Mouse (Mus musculus): Measurements from ENCODE around the gene Sf3b1. TPM values are rescaled to one million over a fixed set of nuclear protein-coding genes. Genes with fewer than 3 reads are reported as not detected.

Sf3b1 gene
- polyA plus RNA-seq, 1 experiment = 5.0 TPM

GRCm38 (mm10) chr1:55053005-55053404 is 25.7 kb upstream of the Sf3b1 start:
- no peaks in the 10 kb centered on the region for H3K27me3 ChIP-seq (replicated peaks)
- H3K9me3 ChIP-seq = peaks cover 3% of the 10 kb centered on the region; the same call in 1 of the 2 replicates
- H3K36me3 ChIP-seq (replicated peaks; ENCODE audit: low read length) = peaks cover 42% of the 10 kb centered on the region
- TF ChIP-seq FLI1 (IDR thresholded peaks at IDR 0.05; ENCODE audit: low read length) (no peak), GATA1 (IDR thresholded peaks at IDR 0.05; ENCODE audit: borderline replicate concordance, low read length) (no peak)
- H3K4me1 ChIP-seq = peaks cover 64% of the 10 kb centered on the region
- peak overlapping the region; percentile 93 for H3K4me3 ChIP-seq (replicated peaks)

GRCm38 (mm10) chr1:55052355-55052953 is 25.2 kb upstream of the Sf3b1 start, which contains the start of gene Coq10b:
TSS of gene Coq10b (plus strand) at chr1:55052770.
- Histone ChIP-seq H3K4me3 (replicated peaks) (peak within 1 kb of the TSS; percentile 93), H3K9me3 (peaks cover 3% of the 10 kb centered on the region; the same call in 1 of the 2 replicates), H3K4me1 (peaks cover 59% of the 10 kb centered on the region), H3K27me3 (replicated peaks) (no peaks in the 10 kb centered on the region), H3K36me3 (replicated peaks; ENCODE audit: low read length) (peaks cover 38% of the 10 kb centered on the region)
- TF ChIP-seq GATA1 (IDR thresholded peaks at IDR 0.05; ENCODE audit: borderline replicate concordance, low read length) (no peak), FLI1 (IDR thresholded peaks at IDR 0.05; ENCODE audit: low read length) (no peak)

- peak overlapping the region; percentile 93 for H3K4me3 ChIP-seq (replicated peaks)
- H3K4me1 ChIP-seq = peaks cover 51% of the 10 kb centered on the region
- H3K9me3 ChIP-seq = peaks cover 3% of the 10 kb centered on the region; the same call in 1 of the 2 replicates
- peaks cover 30% of the 10 kb centered on the region for H3K36me3 ChIP-seq (replicated peaks; ENCODE audit: low read length)
- H3K27me3 ChIP-seq (replicated peaks) = no peaks in the 10 kb centered on the region
- TF ChIP-seq GATA1 (IDR thresholded peaks at IDR 0.05; ENCODE audit: borderline replicate concordance, low read length) = no peak
Measured at GRCm38 (mm10) chr1:55051671-55052070, 24.4 kb upstream of the Sf3b1 start.

GRCm38 (mm10) chr1:55048841-55049587 is 21.7 kb upstream of the Sf3b1 start:
- Histone ChIP-seq H3K4me3 (replicated peaks) (no peak overlapping the region), H3K36me3 (replicated peaks; ENCODE audit: low read length) (peaks cover 4% of the 10 kb centered on the region), H3K27me3 (replicated peaks) (peaks cover 3% of the 10 kb centered on the region), H3K9me3 (peaks cover 8% of the 10 kb centered on the region; the same call in 1 of the 2 replicates), H3K4me1 (peaks cover 39% of the 10 kb centered on the region)
- TF ChIP-seq GATA1 (IDR thresholded peaks at IDR 0.05; ENCODE audit: borderline replicate concordance, low read length) (no peak), FLI1 (IDR thresholded peaks at IDR 0.05; ENCODE audit: low read length) (no peak)

- Histone ChIP-seq H3K9me3 (peaks cover 36% of the 10 kb centered on the region), H3K27me3 (replicated peaks) (peaks cover 3% of the 10 kb centered on the region), H3K4me1 (peaks cover 36% of the 10 kb centered on the region), H3K4me3 (replicated peaks) (no peak overlapping the region), H3K36me3 (replicated peaks; ENCODE audit: low read length) (peaks cover 14% of the 10 kb centered on the region)
- no peak for TF ChIP-seq GATA1 (IDR thresholded peaks at IDR 0.05; ENCODE audit: borderline replicate concordance, low read length)
- TF ChIP-seq FLI1 (IDR thresholded peaks at IDR 0.05; ENCODE audit: low read length) = no peak
Measured at GRCm38 (mm10) chr1:55043164-55043563, 15.9 kb upstream of the Sf3b1 start.

GRCm38 (mm10) chr1:55042246-55042645 is 15.0 kb upstream of the Sf3b1 start:
- no peak for TF ChIP-seq GATA1 (IDR thresholded peaks at IDR 0.05; ENCODE audit: borderline replicate concordance, low read length)
- TF ChIP-seq FLI1 (IDR thresholded peaks at IDR 0.05; ENCODE audit: low read length) = no peak
- peaks cover 36% of the 10 kb centered on the region for H3K9me3 ChIP-seq
- no peak overlapping the region for H3K4me3 ChIP-seq (replicated peaks)
- H3K36me3 ChIP-seq (replicated peaks; ENCODE audit: low read length) = peaks cover 14% of the 10 kb centered on the region
- peaks cover 36% of the 10 kb centered on the region for H3K4me1 ChIP-seq
- peaks cover 3% of the 10 kb centered on the region for H3K27me3 ChIP-seq (replicated peaks)

- Histone ChIP-seq H3K4me1 (peaks cover 36% of the 10 kb centered on the region), H3K9me3 (peaks cover 36% of the 10 kb centered on the region), H3K36me3 (replicated peaks; ENCODE audit: low read length) (peaks cover 14% of the 10 kb centered on the region), H3K4me3 (replicated peaks) (no peak overlapping the region), H3K27me3 (replicated peaks) (peaks cover 3% of the 10 kb centered on the region)
- no peak for TF ChIP-seq GATA1 (IDR thresholded peaks at IDR 0.05; ENCODE audit: borderline replicate concordance, low read length)
- no peak for TF ChIP-seq FLI1 (IDR thresholded peaks at IDR 0.05; ENCODE audit: low read length)
Measured at GRCm38 (mm10) chr1:55041691-55042090, 14.4 kb upstream of the Sf3b1 start.

- H3K27me3 ChIP-seq (replicated peaks) = no peaks in the 10 kb centered on the region
- peaks cover 31% of the 10 kb centered on the region for H3K9me3 ChIP-seq
- H3K36me3 ChIP-seq (replicated peaks; ENCODE audit: low read length) = peaks cover 14% of the 10 kb centered on the region
- H3K4me3 ChIP-seq (replicated peaks) = no peak overlapping the region
- H3K4me1 ChIP-seq = peaks cover 33% of the 10 kb centered on the region
- TF ChIP-seq FLI1 (IDR thresholded peaks at IDR 0.05; ENCODE audit: low read length) = no peak
- TF ChIP-seq GATA1 (IDR thresholded peaks at IDR 0.05; ENCODE audit: borderline replicate concordance, low read length) = no peak
Measured at GRCm38 (mm10) chr1:55039944-55040343, 12.7 kb upstream of the Sf3b1 start.

- Histone ChIP-seq H3K9me3 (no peaks in the 10 kb centered on the region), H3K36me3 (replicated peaks; ENCODE audit: low read length) (no peaks in the 10 kb centered on the region), H3K4me3 (replicated peaks) (peak overlapping the region; percentile 75), H3K27me3 (replicated peaks) (no peaks in the 10 kb centered on the region), H3K4me1 (peaks cover 60% of the 10 kb centered on the region)
- TF ChIP-seq GATA1 (IDR thresholded peaks at IDR 0.05; ENCODE audit: borderline replicate concordance, low read length) (no peak), FLI1 (IDR thresholded peaks at IDR 0.05; ENCODE audit: low read length) (no peak)
Measured at GRCm38 (mm10) chr1:55031026-55031779, 3.9 kb upstream of the Sf3b1 start.
